Mouse (Mus musculus) liver, postnatal 0 days (tissue): Measurements from ENCODE around the gene Klhl8. TPM values are rescaled to one million over a fixed set of nuclear protein-coding genes. Genes with fewer than 3 reads are reported as not detected.

Experiments
- ATAC-seq: fragments of 200-750 bp; cut with Nextera tagmentation; 2 replicates; pipeline ENCODE4 v1.8.0; 2017; ENCODE audit warnings: mild to moderate bottlenecking, moderate library complexity
- DNase-seq: peaks from one replicate; pipeline ENCODE4 v3.0.0-alpha.2; 2016
- H3K27ac ChIP-seq: fragments of 300-500 bp; sonication (generic); 2 replicates; pipeline ENCODE4 v1.5.1; 2014; ENCODE audit warnings: antibody characterized with exemption, moderate library complexity, mild to moderate bottlenecking, low read depth
- H3K27me3 ChIP-seq: fragments of 300-500 bp; sonication (generic); 2 replicates; pipeline ENCODE4 v1.6.1; 2014; ENCODE audit warnings: low read length, control low read depth, mixed read lengths; ENCODE audit not compliant: insufficient read depth
- H3K36me3 ChIP-seq: fragments of 300-500 bp; sonication (generic); replicated peaks from 2 replicates; pipeline ENCODE4 v1.6.1; 2014; ENCODE audit warnings: mild to moderate bottlenecking, control low read depth, low read length, moderate library complexity, mixed read lengths; ENCODE audit not compliant: insufficient read depth
- H3K4me1 ChIP-seq: fragments of 300-500 bp; sonication (generic); 2 replicates; pipeline ENCODE4 v1.6.1; 2014; ENCODE audit warnings: antibody characterized with exemption, mild to moderate bottlenecking, control low read depth; ENCODE audit not compliant: insufficient read depth
- H3K4me2 ChIP-seq: fragments of 300-500 bp; sonication (generic); 2 replicates; pipeline ENCODE4 v1.6.1; 2014; ENCODE audit warnings: low read depth, mild to moderate bottlenecking, low read length, moderate library complexity, mixed read lengths
- H3K4me3 ChIP-seq: fragments of 300-500 bp; sonication (generic); 2 replicates; pipeline ENCODE4 v1.5.1; 2014; ENCODE audit warnings: low read depth, low read length
- H3K9ac ChIP-seq: fragments of 300-500 bp; sonication (generic); replicated peaks from 2 replicates; pipeline ENCODE4 v1.6.1; 2014; ENCODE audit warnings: mild to moderate bottlenecking, moderate library complexity
- H3K9me3 ChIP-seq: fragments of 300-500 bp; sonication (generic); 2 replicates; pipeline ENCODE4 v1.6.1; 2016; ENCODE audit warnings: mild to moderate bottlenecking, control low read depth, low read length, mixed read lengths
- CTCF ChIP-seq: sonication (generic); IDR thresholded peaks from 2 replicates; pipeline ENCODE4 v1.5.1; 2016; ENCODE audit warnings: antibody characterized with exemption, low read depth
- EP300 ChIP-seq: IDR thresholded peaks from 2 replicates; pipeline ENCODE4 v1.6.1; 2016; ENCODE audit warnings: antibody characterized with exemption, low read depth, mild to moderate bottlenecking
- WGBS: fragments of 180-500 bp; shearing (Covaris S2); extraction: QIAGEN DNeasy Blood & Tissue Kit; methylation state at CpG from one replicate; pipeline ENCODE4 v1.1.7; 2014; ENCODE audit not compliant: insufficient replicate concordance; 5-methylcytosine and 5-hydroxymethylcytosine counted together
- polyA plus RNA-seq: library from polyadenylated mRNA; unstranded; fragments of >200 nt; fragmentation: Nextera tagmentation; extraction: Ambion mirVana; gene quantifications from 2 replicates; pipeline ENCODE4 v1.2.1, GENCODE M21; 2015

Gene Klhl8
- polyA plus RNA-seq, 1 experiment from 2014 or later = 1.9 TPM

DNA sequence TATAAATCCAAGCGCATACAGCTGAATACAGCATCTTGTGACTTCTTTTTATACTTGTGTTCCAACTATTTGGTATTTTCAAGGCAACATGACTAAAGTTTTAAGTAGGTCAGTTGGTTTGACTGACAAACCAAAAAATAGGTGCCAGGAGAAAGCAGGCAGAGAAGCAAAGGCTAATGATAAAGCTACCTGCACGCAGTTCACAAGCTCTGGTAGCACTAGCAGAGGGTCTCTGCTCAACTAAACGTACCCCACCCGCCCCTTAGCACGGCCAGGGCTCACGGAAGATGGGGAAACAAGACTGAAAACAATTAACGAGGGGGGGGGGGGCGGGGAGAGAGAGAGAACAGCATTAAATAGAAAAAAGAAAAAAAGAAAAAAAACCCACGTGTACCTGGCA is 903 bp downstream of the Klhl8 start:
- DNase-seq = no peak
- Histone ChIP-seq H3K27ac (no peak overlapping the region), H3K9ac (no peak overlapping the region), H3K4me3 (peak overlapping the region; percentile 84; the same call in 1 of the 2 replicates), H3K9me3 (no peaks in the 10 kb centered on the region), H3K27me3 (peaks cover 8% of the 10 kb centered on the region; the same call in 1 of the 2 replicates), H3K36me3 (no peaks in the 10 kb centered on the region), H3K4me1 (0 out of 2 replicates have a peak, but pooled peaks cover 2% of the 10 kb centered on the region), H3K4me2 (peak overlapping the region; percentile 98)
- WGBS = 21% methylated on average over 7 of the region's 9 CpGs
- no peak for ATAC-seq
- TF ChIP-seq EP300 (no peak), CTCF (no peak)

DNA sequence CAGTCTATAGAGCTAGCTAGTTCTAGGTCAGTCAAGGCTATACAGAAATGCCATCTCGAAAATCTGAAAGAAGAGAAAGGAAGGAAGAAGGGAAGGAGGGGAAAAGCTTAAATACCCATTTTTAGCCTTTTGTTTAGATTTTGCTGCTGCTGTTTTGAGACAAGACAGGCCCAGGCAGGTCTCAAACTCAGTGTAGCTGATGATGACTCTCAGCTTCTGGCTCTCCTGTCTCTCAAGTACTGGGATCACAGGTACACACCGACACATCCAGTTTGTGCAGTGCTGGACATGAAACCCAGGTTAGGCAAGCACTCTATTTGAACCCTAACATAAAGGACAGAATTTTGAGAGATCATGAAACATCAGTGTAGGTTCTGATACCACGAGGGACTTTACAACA is 1.6 kb downstream of the Klhl8 start:
- 0 out of 2 replicates have a peak, but pooled peaks cover 2% of the 10 kb centered on the region for H3K4me1 ChIP-seq
- H3K9me3 ChIP-seq = no peaks in the 10 kb centered on the region
- H3K4me2 ChIP-seq = no peak overlapping the region
- peaks cover 8% of the 10 kb centered on the region; the same call in 1 of the 2 replicates for H3K27me3 ChIP-seq
- H3K4me3 ChIP-seq = no peak overlapping the region
- TF ChIP-seq CTCF (no peak), EP300 (no peak)
- H3K36me3 ChIP-seq = no peaks in the 10 kb centered on the region
- no peak for DNase-seq
- no peak overlapping the region for H3K9ac ChIP-seq
- no peak for ATAC-seq
- H3K27ac ChIP-seq = no peak overlapping the region
- 65% methylated on average over 3 of the region's 3 CpGs for WGBS

DNA sequence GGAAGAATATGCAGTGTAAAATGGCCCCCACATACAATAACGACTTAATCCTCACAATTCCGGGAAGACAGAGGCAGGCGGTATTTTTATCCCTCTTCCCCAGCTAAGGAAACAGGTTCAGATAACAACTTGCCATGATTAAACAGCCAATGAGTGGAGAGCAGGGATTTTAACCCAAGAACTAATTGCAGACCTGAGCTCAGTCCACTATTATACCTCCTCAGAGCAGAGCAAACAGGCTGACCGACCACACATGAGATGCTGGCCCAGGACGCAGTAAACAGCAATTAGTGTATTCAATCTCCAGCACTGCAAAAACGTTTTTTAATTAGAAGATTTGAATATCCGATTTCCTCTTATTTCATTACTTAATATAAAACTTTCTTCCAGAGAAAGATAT is 2.2 kb downstream of the Klhl8 start:
- ATAC-seq (no peak), DNase-seq (no peak)
- TF ChIP-seq CTCF = no peak
- TF ChIP-seq EP300 = no peak
- Histone ChIP-seq H3K9me3 (no peaks in the 10 kb centered on the region), H3K36me3 (no peaks in the 10 kb centered on the region), H3K9ac (no peak overlapping the region), H3K4me3 (no peak overlapping the region), H3K27me3 (peaks cover 8% of the 10 kb centered on the region; the same call in 1 of the 2 replicates), H3K4me2 (no peak overlapping the region), H3K4me1 (0 out of 2 replicates have a peak, but pooled peaks cover 2% of the 10 kb centered on the region), H3K27ac (no peak overlapping the region; the same call in 1 of the 2 replicates)
- 58% methylated on average over 7 of the region's 7 CpGs for WGBS

DNA sequence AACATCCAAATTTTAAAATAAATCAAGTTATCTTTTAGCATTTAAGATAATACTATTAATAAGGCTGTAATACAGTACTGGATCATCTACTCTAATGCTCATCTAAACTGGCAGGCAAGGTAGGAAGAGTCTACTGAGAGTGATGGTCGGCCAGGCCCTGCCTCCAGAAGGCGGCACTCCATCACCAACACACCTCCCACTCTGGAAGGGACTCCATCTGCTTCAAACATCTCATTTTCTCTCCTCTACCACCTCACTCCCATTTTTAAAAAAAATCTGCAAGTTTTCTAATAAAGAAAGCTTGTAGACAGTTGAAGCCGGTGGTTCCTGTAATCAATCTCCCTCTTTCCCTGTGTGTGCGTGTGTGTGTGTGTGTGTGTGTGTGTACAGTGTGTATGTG is 3.2 kb downstream of the Klhl8 start:
- Histone ChIP-seq H3K36me3 (no peaks in the 10 kb centered on the region), H3K9ac (no peak overlapping the region), H3K27ac (no peak overlapping the region), H3K9me3 (no peaks in the 10 kb centered on the region), H3K27me3 (peaks cover 8% of the 10 kb centered on the region; the same call in 1 of the 2 replicates), H3K4me2 (no peak overlapping the region), H3K4me1 (0 out of 2 replicates have a peak, but pooled peaks cover 2% of the 10 kb centered on the region), H3K4me3 (no peak overlapping the region)
- DNase-seq (no peak), ATAC-seq (no peak)
- TF ChIP-seq EP300 (no peak), CTCF (no peak)
- WGBS = 82% methylated on average over 4 of the region's 4 CpGs

DNA sequence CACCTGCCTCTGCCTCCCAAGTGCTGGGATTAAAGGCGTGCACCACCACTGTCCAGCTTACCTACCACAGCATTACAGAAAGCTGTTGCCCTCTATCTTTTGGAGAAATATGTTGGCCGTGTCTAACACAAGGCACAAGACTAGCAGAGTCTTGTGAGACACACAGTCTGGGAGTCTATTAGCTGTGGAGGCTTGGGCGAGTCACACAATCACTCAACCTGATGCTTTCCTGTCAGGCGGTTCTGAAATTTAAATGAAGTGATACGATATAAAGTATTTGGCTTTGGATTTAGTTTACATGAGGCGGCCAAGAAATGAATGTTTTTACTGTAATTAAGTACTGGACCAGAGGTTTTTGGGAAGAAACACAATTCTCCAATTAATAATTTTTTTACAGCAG is 4.9 kb downstream of the Klhl8 start:
- no peaks in the 10 kb centered on the region for H3K36me3 ChIP-seq
- WGBS = 78% methylated on average over 6 of the region's 6 CpGs
- DNase-seq = no peak
- H3K27ac ChIP-seq = no peak overlapping the region
- H3K9me3 ChIP-seq = no peaks in the 10 kb centered on the region
- no peak overlapping the region for H3K4me3 ChIP-seq
- TF ChIP-seq EP300 (no peak), CTCF (no peak)
- H3K27me3 ChIP-seq = peaks cover 5% of the 10 kb centered on the region; the same call in 1 of the 2 replicates
- H3K9ac ChIP-seq = no peak overlapping the region
- H3K4me2 ChIP-seq = no peak overlapping the region
- ATAC-seq = no peak
- 0 out of 2 replicates have a peak, but pooled peaks cover 2% of the 10 kb centered on the region for H3K4me1 ChIP-seq

DNA sequence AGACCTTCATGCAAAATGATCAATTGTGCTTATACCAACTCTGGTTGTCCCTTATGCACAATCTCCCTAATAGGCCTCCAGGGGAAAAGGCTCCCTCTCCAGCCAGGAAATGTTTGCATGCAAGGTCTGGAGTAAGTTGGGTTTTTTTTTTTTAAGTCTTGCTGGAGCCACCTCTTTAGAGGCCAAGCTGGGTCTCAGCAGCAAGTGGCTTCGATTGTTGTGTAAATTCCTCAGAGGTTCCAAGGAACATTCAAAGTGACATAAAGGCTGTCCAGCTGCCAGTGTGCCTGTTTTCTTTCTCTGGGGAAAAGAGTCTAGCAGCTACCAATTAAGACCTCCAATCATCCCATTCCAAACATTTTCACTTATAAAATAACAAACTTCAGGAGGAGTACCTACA is 12.7 kb downstream of the Klhl8 start:
- Histone ChIP-seq H3K9me3 (no peaks in the 10 kb centered on the region), H3K9ac (no peak overlapping the region), H3K4me2 (no peak overlapping the region), H3K27me3 (no peaks in the 10 kb centered on the region), H3K4me3 (no peak overlapping the region), H3K27ac (no peak overlapping the region), H3K4me1 (no peaks in the 10 kb centered on the region), H3K36me3 (no peaks in the 10 kb centered on the region)
- WGBS = 56% methylated on average over 1 of the region's 1 CpGs
- TF ChIP-seq EP300 (no peak), CTCF (no peak)
- no peak for ATAC-seq
- no peak for DNase-seq

DNA sequence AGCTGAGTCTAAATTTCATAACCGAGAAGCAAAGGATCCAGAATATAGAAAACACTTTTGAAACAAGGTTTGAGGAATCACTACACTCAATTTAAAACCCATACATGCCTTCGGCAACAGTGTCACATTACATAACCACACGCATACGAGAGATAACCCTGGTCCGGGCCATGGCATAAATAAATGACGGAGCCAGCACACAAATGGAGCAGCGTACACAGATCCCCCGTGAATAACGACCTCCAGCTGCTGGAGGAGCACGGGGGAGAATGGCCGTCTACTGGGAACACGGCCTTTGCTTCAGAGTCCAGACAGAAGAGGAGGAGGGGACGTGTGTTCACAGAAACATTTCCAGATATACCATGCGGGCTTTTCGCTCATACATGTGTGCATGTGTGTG is 21.3 kb downstream of the Klhl8 start:
- ATAC-seq (no peak), DNase-seq (no peak)
- WGBS = 81% methylated on average over 15 of the region's 15 CpGs

More for the DNA sequence above, 21.3 kb downstream of the Klhl8 start:
- H3K36me3 ChIP-seq = no peaks in the 10 kb centered on the region
- H3K4me3 ChIP-seq = no peak overlapping the region
- no peaks in the 10 kb centered on the region for H3K4me1 ChIP-seq
- TF ChIP-seq CTCF (no peak), EP300 (no peak)
- H3K9me3 ChIP-seq = no peaks in the 10 kb centered on the region
- H3K9ac ChIP-seq = no peak overlapping the region
- H3K27ac ChIP-seq = no peak overlapping the region
- no peak overlapping the region for H3K4me2 ChIP-seq
- no peaks in the 10 kb centered on the region for H3K27me3 ChIP-seq
